Mouse (Mus musculus): Measurements from ENCODE around the gene Etaa1.

GRCm38 (mm10) chr11:17952791-17953190, 884 bp downstream of the Etaa1 start:
- no peak for TF ChIP-seq CTCF (IDR thresholded peaks at IDR 0.05; ENCODE audit: low read depth, low read length)
- TF ChIP-seq POLR2A (IDR thresholded peaks at IDR 0.05; ENCODE audit: borderline replicate concordance, low read depth, low read length), result no peak

Measured in bone marrow macrophage, adult 2 months (primary cell).